Mouse (Mus musculus): Measurements from ENCODE around the gene Aldh2. TPM values are rescaled to one million over a fixed set of nuclear protein-coding genes. Genes with fewer than 3 reads are reported as not detected.
A peak's percentile ranks its signal among the peaks of the same experiment; 100 is the strongest.

The Aldh2 gene
- polyA plus RNA-seq, 1 experiment from 2014 or later, result 24.6 TPM

DNA sequence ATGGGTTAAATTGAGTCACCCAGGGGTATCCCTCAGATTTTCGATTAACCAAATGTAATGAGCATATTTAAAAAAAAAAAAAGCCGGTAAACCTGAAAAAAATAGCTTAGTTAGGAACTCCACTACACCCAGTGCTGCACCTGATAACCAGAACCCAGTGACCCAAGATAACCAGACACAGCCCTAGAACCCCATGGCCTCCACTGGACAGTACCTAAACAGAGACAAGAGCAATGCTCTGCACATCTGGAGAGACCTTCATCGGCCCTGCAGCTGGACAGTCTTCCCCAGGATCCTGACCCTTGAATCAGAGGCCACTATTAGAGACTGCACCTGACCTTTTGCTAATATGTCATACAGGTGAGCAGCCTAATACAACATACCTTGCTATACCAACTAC lies 46.5 kb downstream of the Aldh2 start:
- Histone ChIP-seq H3K4me1 (ENCODE audit: control insufficient read depth, insufficient read depth, low read length) (peaks cover 9% of the 10 kb centered on the region), H3K4me3 (ENCODE audit: low read depth, low read length) (no peak overlapping the region), H3K9me3 (replicated peaks; ENCODE audit: control insufficient read depth, low read length) (no peaks in the 10 kb centered on the region), H3K4me2 (peak overlapping the region; percentile 93; the same call in 1 of the 2 replicates), H3K36me3 (ENCODE audit: control insufficient read depth, insufficient read depth, low read length) (no peaks in the 10 kb centered on the region), H3K27me3 (ENCODE audit: control insufficient read depth, insufficient read depth, low read length) (no peaks in the 10 kb centered on the region), H3K9ac (ENCODE audit: low read depth, low read length) (no peak overlapping the region), H3K27ac (ENCODE audit: low read depth, low read length) (peak overlapping the region; percentile 25; the same call in 1 of the 2 replicates)
- WGBS (ENCODE audit: insufficient replicate concordance), result 90% methylated on average over 3 of the region's 3 CpGs
- ATAC-seq (replicated peaks; ENCODE audit: insufficient number of reproducible peaks, low FRiP score, low TSS enrichment), result no peak

DNA sequence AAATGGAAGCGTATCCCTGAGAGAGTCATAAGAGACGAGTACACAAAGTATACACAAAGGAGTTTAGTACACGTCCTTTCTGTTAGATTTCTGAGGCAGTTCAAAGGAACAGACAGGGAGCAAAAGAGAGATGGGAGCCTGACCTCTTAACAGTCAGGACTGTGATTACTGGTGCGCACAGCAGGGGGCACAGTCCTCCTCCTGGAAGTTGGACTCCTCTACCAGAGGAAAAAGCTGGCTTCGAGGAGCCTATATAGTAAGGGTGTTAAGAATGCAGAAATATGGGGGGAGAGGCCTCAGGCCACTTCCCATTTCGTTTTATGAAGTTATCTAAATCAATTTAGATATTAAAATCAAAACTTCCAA lies 47.1 kb downstream of the Aldh2 start:
- H3K4me2 ChIP-seq, result peak overlapping the region; percentile 93
- H3K27me3 ChIP-seq (ENCODE audit: control insufficient read depth, insufficient read depth, low read length), result no peaks in the 10 kb centered on the region
- H3K9me3 ChIP-seq (replicated peaks; ENCODE audit: control insufficient read depth, low read length), result no peaks in the 10 kb centered on the region
- 37% methylated on average over 6 of the region's 6 CpGs for WGBS (ENCODE audit: insufficient replicate concordance)
- H3K4me1 ChIP-seq (ENCODE audit: control insufficient read depth, insufficient read depth, low read length), result peaks cover 9% of the 10 kb centered on the region
- H3K27ac ChIP-seq (ENCODE audit: low read depth, low read length), result peak overlapping the region; percentile 91
- peak overlapping the region; percentile 92 for H3K9ac ChIP-seq (ENCODE audit: low read depth, low read length)
- ATAC-seq (replicated peaks; ENCODE audit: insufficient number of reproducible peaks, low FRiP score, low TSS enrichment), result no peak
- H3K4me3 ChIP-seq (ENCODE audit: low read depth, low read length), result peak overlapping the region; percentile 92
- no peaks in the 10 kb centered on the region for H3K36me3 ChIP-seq (ENCODE audit: control insufficient read depth, insufficient read depth, low read length)

DNA sequence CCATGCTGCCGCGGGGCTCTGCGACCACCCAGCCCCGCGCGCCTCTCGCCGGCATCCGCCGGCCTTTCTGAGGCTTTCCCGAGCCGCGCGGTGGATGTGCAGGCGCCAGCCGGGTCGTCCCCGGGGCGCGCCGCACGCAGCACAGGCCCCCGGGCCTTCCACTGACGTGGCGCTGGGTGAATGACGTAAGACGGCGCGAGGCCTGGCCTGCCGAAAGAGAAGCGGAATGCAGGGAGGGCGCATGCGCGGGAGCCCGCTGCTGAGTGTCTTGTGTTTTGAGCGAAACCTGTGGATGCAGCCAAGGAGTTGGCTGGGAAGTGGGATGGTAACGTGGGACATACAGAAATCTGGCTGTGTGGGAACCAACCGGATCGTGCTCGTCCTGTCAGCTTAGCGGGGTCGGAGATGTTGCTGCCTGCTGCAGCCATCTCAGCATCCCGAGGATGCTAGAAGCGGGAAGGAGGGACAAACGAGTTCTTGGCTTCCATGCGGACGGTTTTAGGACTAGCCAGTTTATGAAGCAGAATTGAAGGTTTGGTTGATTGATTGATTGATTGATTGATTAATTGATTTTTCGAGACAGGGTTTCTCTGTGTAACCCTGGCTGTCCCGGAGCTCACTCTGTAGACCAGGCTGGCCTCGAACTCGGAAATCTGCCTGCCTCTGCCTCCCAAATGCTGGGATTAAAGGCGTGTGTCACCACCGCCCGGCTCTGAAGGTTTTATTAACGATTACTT lies 47.7 kb downstream of the Aldh2 start, which contains the start of gene Mapkapk5:
Gene Mapkapk5 (minus strand): TSS at position 113 of the 737 bp plus-strand sequence.
- WGBS (ENCODE audit: insufficient replicate concordance), result 2% methylated on average over 55 of the region's 55 CpGs
- H3K4me2 ChIP-seq, result peak within 1 kb of the TSS; percentile 93
- peak; percentile 92 for ATAC-seq (replicated peaks; ENCODE audit: insufficient number of reproducible peaks, low FRiP score, low TSS enrichment)
- peak within 1 kb of the TSS; percentile 92 for H3K4me3 ChIP-seq (ENCODE audit: low read depth, low read length)
- peaks cover 9% of the 10 kb centered on the region for H3K4me1 ChIP-seq (ENCODE audit: control insufficient read depth, insufficient read depth, low read length)
- no peaks in the 10 kb centered on the region for H3K36me3 ChIP-seq (ENCODE audit: control insufficient read depth, insufficient read depth, low read length)
- no peaks in the 10 kb centered on the region for H3K27me3 ChIP-seq (ENCODE audit: control insufficient read depth, insufficient read depth, low read length)
- no peaks in the 10 kb centered on the region for H3K9me3 ChIP-seq (replicated peaks; ENCODE audit: control insufficient read depth, low read length)
- H3K9ac ChIP-seq (ENCODE audit: low read depth, low read length), result peak within 1 kb of the TSS; percentile 92
- H3K27ac ChIP-seq (ENCODE audit: low read depth, low read length), result peak within 1 kb of the TSS; percentile 91

DNA sequence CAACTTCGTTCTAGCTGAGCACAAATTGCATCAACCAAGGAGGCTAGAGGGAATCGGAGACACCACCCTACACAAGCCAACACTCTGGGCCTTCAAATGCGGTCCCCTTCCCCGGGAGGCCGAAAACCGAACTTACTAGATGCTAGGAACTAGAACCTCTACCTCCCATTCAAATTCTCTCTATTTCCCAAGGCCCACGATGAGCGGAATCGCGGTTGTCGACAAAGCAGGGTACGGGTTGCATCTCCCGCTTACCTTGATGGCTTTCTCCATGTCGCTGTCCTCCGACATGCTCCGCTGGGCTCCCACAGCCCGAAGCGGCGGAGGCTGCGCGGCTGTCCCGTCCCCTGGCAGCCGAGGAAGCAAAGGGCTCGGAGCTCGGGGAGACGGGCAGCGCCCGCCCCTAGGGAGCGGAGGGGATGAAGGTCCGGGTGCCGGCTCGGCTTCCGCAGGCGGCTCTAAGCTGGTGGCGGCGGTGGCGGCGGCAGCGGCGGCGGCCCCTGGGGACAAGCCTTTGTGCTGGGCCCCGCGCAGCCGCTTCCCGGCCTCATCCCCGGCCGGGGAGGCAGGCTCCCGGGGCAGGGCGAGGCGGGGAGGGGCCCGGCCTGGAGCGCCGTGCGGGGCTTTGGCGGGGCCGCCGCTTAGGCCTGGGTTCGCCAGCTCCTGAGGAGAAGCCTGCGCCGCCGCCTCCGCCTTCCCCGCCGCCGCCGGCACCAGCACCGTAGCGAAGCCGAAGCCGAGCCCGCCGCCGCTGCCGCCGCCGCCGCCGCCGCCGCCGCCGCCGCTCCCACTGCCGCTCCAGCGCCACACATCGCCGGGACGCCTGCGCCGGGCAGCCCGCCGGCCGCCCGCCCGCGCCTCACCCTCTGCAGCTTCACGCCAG lies 48.5 kb downstream of the Aldh2 start, which contains the start of the genes Adam1a and Gm42878:
Gene Adam1a (minus strand): TSS at position 573 of the 883 bp plus-strand sequence.
Gene Gm42878 (minus strand): TSS at position 573 of the 883 bp plus-strand sequence.
- peak; percentile 64 for ATAC-seq (replicated peaks; ENCODE audit: insufficient number of reproducible peaks, low FRiP score, low TSS enrichment)
- Histone ChIP-seq H3K27me3 (ENCODE audit: control insufficient read depth, insufficient read depth, low read length) (no peaks in the 10 kb centered on the region), H3K9me3 (replicated peaks; ENCODE audit: control insufficient read depth, low read length) (no peaks in the 10 kb centered on the region), H3K4me3 (ENCODE audit: low read depth, low read length) (peak within 1 kb of the TSS; percentile 92), H3K27ac (ENCODE audit: low read depth, low read length) (peak within 1 kb of the TSS; percentile 91), H3K9ac (ENCODE audit: low read depth, low read length) (peak within 1 kb of the TSS; percentile 92), H3K4me1 (ENCODE audit: control insufficient read depth, insufficient read depth, low read length) (peaks cover 9% of the 10 kb centered on the region), H3K36me3 (ENCODE audit: control insufficient read depth, insufficient read depth, low read length) (no peaks in the 10 kb centered on the region), H3K4me2 (peak within 1 kb of the TSS; percentile 93)
- WGBS (ENCODE audit: insufficient replicate concordance), result under 1% methylated on average over 58 of the region's 97 CpGs

DNA sequence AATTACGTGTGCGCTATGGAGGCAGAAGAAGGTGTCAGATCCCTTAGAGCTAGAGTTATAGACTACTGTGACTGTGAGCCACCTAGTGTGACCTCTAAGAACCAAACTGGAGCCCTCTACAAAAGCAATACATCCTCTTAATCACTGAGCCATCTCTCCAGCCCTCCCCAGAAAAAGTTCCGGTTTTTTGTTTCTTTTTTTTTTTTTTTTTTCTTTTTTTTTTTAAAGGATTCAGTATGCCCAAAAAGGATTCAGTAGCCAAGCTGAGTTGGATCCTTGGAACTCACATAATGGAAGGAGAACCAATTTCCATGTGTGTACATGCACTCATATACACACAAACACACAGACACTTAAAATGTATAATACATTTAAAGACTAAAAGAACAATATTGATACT lies 50.3 kb downstream of the Aldh2 start:
- ATAC-seq (replicated peaks; ENCODE audit: insufficient number of reproducible peaks, low FRiP score, low TSS enrichment), result no peak
- no peak overlapping the region for H3K27ac ChIP-seq (ENCODE audit: low read depth, low read length)
- WGBS (ENCODE audit: insufficient replicate concordance), result 83% methylated on average over 3 of the region's 3 CpGs
- H3K4me3 ChIP-seq (ENCODE audit: low read depth, low read length), result no peak overlapping the region
- 0 out of 2 replicates have a peak, but pooled peaks cover 2% of the 10 kb centered on the region for H3K36me3 ChIP-seq (ENCODE audit: control insufficient read depth, insufficient read depth, low read length)
- H3K9ac ChIP-seq (ENCODE audit: low read depth, low read length), result no peak overlapping the region
- no peaks in the 10 kb centered on the region for H3K27me3 ChIP-seq (ENCODE audit: control insufficient read depth, insufficient read depth, low read length)
- peaks cover 9% of the 10 kb centered on the region for H3K4me1 ChIP-seq (ENCODE audit: control insufficient read depth, insufficient read depth, low read length)
- H3K9me3 ChIP-seq (replicated peaks; ENCODE audit: control insufficient read depth, low read length), result no peaks in the 10 kb centered on the region
- no peak overlapping the region for H3K4me2 ChIP-seq

DNA sequence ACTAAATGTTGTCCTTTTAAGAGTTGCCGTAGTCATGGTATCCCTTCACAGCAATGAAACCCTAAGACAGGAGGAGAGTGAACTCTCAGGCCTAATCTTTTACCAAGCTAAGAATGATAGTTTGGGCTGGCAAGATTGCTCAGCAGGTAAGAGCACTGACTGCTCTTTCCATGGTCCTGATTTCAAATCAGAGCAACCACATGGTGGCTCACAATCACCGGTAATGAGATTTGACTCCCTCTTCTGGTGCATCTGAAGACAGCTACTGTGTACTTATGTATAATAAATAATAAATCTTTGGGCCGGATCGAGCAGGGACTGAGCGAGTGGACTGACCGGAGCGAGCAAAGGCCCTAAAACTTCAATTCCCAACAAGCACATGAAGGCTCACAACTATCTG lies 52.4 kb downstream of the Aldh2 start:
- no peak overlapping the region for H3K4me3 ChIP-seq (ENCODE audit: low read depth, low read length)
- 89% methylated on average over 7 of the region's 7 CpGs for WGBS (ENCODE audit: insufficient replicate concordance)
- H3K27me3 ChIP-seq (ENCODE audit: control insufficient read depth, insufficient read depth, low read length), result no peaks in the 10 kb centered on the region
- 0 out of 2 replicates have a peak, but pooled peaks cover 2% of the 10 kb centered on the region for H3K36me3 ChIP-seq (ENCODE audit: control insufficient read depth, insufficient read depth, low read length)
- H3K9me3 ChIP-seq (replicated peaks; ENCODE audit: control insufficient read depth, low read length), result no peaks in the 10 kb centered on the region
- H3K9ac ChIP-seq (ENCODE audit: low read depth, low read length), result no peak overlapping the region
- H3K4me1 ChIP-seq (ENCODE audit: control insufficient read depth, insufficient read depth, low read length), result peaks cover 12% of the 10 kb centered on the region
- no peak for ATAC-seq (replicated peaks; ENCODE audit: insufficient number of reproducible peaks, low FRiP score, low TSS enrichment)
- H3K4me2 ChIP-seq, result no peak overlapping the region
- H3K27ac ChIP-seq (ENCODE audit: low read depth, low read length), result no peak overlapping the region

DNA sequence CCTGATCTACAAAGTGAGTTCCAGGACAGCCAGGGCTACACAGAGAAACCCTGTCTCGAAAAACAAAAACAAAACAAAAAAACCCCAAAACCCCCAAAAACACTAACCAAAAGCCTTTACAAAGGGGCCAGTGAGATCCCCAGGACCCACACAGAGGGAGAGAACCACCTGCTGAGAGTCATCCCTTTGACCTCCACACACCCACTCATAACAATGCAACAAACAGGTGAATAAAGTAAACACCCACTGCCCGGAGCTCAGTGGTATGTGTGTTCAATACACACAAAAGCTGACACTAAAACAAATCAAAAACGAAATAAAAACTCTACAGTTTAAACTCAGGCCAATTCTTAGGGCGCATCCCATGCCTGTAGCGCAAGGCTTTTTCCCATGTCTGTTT lies 53.6 kb downstream of the Aldh2 start:
- peaks cover 11% of the 10 kb centered on the region; the same call in 1 of the 2 replicates for H3K36me3 ChIP-seq (ENCODE audit: control insufficient read depth, insufficient read depth, low read length)
- no peak overlapping the region for H3K4me2 ChIP-seq
- no peaks in the 10 kb centered on the region for H3K27me3 ChIP-seq (ENCODE audit: control insufficient read depth, insufficient read depth, low read length)
- no peak for ATAC-seq (replicated peaks; ENCODE audit: insufficient number of reproducible peaks, low FRiP score, low TSS enrichment)
- no peak overlapping the region for H3K4me3 ChIP-seq (ENCODE audit: low read depth, low read length)
- H3K9me3 ChIP-seq (replicated peaks; ENCODE audit: control insufficient read depth, low read length), result no peaks in the 10 kb centered on the region
- no peak overlapping the region for H3K27ac ChIP-seq (ENCODE audit: low read depth, low read length)
- peaks cover 12% of the 10 kb centered on the region for H3K4me1 ChIP-seq (ENCODE audit: control insufficient read depth, insufficient read depth, low read length)
- H3K9ac ChIP-seq (ENCODE audit: low read depth, low read length), result no peak overlapping the region
- 91% methylated on average over 5 of the region's 5 CpGs for WGBS (ENCODE audit: insufficient replicate concordance)

DNA sequence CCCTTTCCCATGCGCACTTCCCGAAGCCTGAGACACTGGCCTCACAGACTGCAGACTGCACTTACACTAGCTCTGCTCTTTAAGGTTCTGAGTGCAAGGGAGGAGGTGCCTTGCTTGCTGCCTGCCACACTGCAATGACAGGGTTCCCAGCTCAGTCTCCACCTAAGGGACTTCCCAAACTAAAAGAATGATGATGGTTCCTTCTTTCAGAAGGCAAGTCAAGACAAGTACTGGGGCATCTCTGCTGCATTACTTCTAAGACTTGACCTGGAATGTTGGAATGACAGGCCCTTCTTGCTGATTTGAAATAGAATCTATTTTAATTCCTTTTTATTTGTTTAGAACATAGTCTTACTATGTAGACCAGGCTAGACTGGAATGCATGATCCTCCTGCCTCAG lies 56.0 kb downstream of the Aldh2 start:
- no peak overlapping the region for H3K4me3 ChIP-seq (ENCODE audit: low read depth, low read length)
- H3K9me3 ChIP-seq (replicated peaks; ENCODE audit: control insufficient read depth, low read length), result no peaks in the 10 kb centered on the region
- no peak overlapping the region for H3K27ac ChIP-seq (ENCODE audit: low read depth, low read length)
- H3K36me3 ChIP-seq (ENCODE audit: control insufficient read depth, insufficient read depth, low read length), result peaks cover 25% of the 10 kb centered on the region
- no peak overlapping the region for H3K4me2 ChIP-seq
- ATAC-seq (replicated peaks; ENCODE audit: insufficient number of reproducible peaks, low FRiP score, low TSS enrichment), result no peak
- no peak overlapping the region for H3K9ac ChIP-seq (ENCODE audit: low read depth, low read length)
- H3K4me1 ChIP-seq (ENCODE audit: control insufficient read depth, insufficient read depth, low read length), result 0 out of 2 replicates have a peak, but pooled peaks cover 3% of the 10 kb centered on the region
- WGBS (ENCODE audit: insufficient replicate concordance), result 65% methylated on average over 2 of the region's 2 CpGs
- H3K27me3 ChIP-seq (ENCODE audit: control insufficient read depth, insufficient read depth, low read length), result no peaks in the 10 kb centered on the region
